Mouse (Mus musculus) right cerebral cortex, adult 2 months (tissue): ENCODE results near the gene Serpina3g.
A peak's percentile ranks its signal among the peaks of the same experiment; 100 is the strongest.
"Not testable (repeated sequence)": the region's sequence is repeated elsewhere in the genome, so short reads cannot be mapped to it uniquely, and the experiment has no call there.

Experiments
- DNase-seq, 2 experiments: peaks; one replicate each; pipeline ENCODE4 v3.0.0; 2021 to 2022; ENCODE audit warnings: low spot score in 2 of 2

Serpina3g gene

DNA sequence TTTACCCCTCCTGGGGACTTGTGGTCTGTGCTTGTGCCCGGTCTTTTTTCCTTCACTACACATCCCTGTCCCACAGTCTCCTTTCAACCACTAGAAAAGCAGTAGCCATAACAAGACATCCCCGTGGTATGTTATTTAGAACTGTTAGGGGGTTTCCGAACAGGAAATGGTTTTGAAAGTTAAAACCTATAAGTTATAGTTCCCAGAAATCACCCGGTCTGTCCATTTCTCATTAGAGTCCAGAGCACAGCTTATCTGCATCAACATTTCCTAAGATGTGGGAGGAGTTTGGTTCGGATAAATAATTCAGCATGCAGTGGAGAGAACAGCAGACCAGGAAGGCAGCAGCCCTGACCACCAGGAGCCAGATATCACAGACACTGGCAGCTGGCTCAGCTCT, at the start of gene Serpina3g:
Gene Serpina3g (plus strand): TSS at position 331 of the 400 bp plus-strand sequence.
- DNase-seq = no peak

DNA sequence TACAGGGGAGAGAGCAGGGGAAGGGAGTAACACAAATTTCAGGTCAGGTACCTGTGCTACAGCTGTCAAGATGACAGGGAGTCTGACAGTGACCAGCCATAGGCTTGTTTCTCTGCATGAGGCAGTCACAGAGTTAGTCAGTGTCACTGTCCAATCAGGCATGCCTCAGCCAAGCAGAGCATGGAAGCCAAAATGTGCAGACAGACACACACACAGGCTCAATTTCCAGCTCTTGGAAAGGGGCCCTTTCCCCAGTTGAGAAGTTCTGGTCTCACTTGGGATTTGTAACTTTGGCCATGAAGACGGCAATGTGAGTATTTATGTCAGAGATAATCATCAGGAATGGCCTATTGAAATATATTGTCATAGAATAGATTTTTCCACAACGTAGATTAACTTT, 46.8 kb upstream of the Serpina3g start:
- no peak for DNase-seq

- no peak for DNase-seq
These were observed 45.2 kb upstream of the Serpina3g start for GRCm38 (mm10) chr12:104190852-104191251.

GRCm38 (mm10) chr12:104209149-104209548, 26.9 kb upstream of the Serpina3g start:
- no peak for DNase-seq

GRCm38 (mm10) chr12:104209802-104210201, 26.2 kb upstream of the Serpina3g start:
- no peak for DNase-seq

DNA sequence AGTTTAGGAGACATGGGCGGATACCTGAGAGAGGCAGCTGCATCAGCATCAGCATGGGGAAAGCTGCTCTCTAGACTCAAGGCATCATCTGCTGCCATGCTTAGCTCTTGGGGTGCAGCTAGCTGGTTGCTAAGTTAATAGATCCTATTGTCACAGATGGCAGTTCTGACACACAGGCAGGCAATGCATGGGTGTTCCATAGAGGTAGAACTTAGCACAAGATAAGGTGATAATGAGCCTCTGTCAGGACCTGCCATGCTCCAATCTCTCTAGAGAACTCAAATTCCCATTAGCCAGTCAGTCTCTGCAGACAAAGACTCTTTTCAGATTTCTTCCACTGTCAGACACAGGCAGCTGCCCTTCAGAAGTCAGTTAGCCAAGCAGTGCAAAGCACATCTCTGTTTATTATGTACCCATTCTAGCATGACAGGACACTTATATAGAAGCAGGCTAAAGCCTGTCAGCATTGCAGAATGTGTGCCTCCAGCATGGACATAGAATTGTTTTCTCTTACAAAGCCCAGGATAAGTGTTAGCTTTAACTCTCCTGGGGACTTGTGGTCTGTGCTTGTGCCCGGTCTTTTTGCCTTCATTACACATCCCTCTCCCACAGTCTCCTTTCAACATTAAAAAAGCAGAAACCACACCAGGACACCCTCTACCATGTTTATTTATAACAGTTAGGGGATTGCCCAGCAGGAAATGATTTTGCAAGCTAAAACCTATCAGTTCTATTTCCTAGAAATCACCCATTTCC, 22.2 kb upstream of the Serpina3g start:
- no peak for DNase-seq

GRCm38 (mm10) chr12:104214445-104214753, 21.6 kb upstream of the Serpina3g start, which contains the start of gene Serpina3f:
TSS of gene Serpina3f (plus strand) at chr12:104214544.
- DNase-seq = no peak

DNA sequence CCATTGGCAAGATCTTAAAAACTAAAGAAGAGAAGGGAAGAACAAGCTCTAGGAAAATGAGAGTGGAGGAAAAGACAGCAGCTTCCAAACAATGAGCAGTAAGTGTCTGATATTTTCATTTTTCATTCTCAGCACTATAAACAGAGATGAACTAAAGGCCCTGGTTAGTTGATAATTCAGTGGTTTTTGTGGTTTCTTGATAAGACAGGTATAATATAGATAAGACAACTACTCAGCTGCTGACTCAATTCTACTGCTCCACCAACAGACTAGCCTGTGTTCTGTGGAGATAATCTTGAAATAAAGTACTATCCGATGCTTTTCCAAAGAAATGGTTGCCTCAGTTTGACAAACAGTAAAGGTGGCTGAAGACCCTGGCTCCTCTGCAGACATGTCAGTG, 20.8 kb upstream of the Serpina3g start:
- no peak for DNase-seq

DNA sequence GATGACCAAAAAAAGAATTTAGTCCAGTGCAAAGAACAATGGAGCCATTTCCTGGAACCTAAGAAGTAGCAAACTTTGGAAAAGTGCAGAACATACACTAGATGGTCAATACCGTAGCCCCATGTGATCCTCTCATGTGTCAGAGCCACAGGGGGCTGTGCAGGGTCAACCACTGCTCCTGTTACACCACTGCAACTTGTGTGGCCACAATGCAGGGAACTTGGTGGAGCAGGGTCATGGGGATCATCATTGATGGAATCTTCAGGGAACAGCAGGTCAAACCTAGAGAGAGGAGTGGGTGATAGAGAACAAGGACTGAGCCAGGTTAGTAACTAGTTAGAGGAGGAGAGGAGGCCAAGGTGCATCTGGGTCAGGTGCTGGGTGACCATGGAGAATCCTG, 14.4 kb upstream of the Serpina3g start:
- no peak for DNase-seq

GRCm38 (mm10) chr12:104223690-104224089, 12.4 kb upstream of the Serpina3g start:
- no peak for DNase-seq

- DNase-seq = no peak
These were observed 11.3 kb upstream of the Serpina3g start for GRCm38 (mm10) chr12:104224598-104225300.

GRCm38 (mm10) chr12:104230762-104231161, 5.3 kb upstream of the Serpina3g start:
- no peak for DNase-seq

DNA sequence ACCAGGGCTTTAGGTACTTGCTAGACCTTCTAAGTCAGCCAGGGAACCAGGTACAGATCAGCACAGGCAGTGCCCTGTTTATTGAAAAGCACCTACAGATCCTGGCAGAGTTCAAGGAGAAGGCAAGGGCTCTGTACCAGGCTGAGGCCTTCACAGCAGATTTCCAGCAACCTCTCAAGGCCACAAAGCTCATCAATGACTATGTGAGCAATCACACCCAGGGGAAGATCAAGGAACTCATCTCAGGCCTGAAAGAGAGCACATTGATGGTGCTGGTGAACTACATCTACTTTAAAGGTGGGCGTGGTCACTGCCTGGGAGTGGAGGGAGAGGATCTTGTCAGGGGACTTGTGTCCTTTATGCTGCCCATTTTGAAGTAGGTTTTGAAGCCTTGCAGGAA, 2.0 kb downstream of the Serpina3g start:
- not testable (repeated sequence) for DNase-seq

GRCm38 (mm10) chr12:104243307-104243706, 7.3 kb downstream of the Serpina3g start:
- DNase-seq = no peak

GRCm38 (mm10) chr12:104245092-104245491, 9.0 kb downstream of the Serpina3g start:
- DNase-seq = peak; percentile 21 to 44

DNA sequence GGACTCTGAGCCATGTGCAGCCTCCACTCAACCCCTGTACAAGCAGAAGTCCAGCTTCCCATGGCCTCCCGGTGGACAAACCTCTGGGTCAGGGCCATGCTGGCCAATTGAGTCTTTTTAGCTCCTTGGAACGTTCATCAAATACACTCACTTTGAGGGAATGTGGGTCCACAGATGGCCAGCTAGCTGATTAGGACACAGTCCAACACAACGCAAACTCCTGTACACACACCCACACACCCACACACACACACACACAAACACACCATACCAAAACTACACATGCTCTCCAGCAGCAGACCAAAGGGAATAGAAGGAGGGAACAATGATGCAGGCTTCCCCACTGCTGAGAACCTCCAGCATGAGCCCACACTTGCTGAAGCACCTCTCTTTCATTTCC, 9.6 kb downstream of the Serpina3g start:
- peak; percentile 31 to 40 for DNase-seq

DNA sequence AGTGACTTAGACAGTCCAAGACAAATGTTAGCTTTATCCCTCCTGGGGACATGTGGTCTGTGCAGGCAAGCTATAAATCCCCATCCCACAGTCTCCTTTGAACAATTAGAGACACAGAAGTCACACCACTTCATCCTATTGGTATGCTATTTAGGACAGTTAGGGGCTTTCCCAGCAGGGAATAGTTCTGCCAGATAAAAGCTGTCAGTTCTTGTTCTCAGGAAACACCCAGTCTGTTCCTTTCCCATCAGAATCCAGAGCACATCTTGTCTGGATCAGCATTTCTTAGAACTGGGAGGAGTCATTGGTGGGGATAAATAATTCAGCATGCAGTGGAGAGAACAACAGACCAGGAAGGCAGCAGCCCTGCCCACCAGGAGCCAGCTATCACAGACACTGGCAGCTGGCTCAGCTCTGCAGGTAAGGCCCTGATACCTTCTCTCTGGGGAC, 11.5 kb downstream of the Serpina3g start:
- no peak for DNase-seq

GRCm38 (mm10) chr12:104248231-104248630, 12.2 kb downstream of the Serpina3g start:
- DNase-seq = peak; percentile 15 to 26

GRCm38 (mm10) chr12:104261041-104261440, 25.0 kb downstream of the Serpina3g start:
- DNase-seq = no peak

DNA sequence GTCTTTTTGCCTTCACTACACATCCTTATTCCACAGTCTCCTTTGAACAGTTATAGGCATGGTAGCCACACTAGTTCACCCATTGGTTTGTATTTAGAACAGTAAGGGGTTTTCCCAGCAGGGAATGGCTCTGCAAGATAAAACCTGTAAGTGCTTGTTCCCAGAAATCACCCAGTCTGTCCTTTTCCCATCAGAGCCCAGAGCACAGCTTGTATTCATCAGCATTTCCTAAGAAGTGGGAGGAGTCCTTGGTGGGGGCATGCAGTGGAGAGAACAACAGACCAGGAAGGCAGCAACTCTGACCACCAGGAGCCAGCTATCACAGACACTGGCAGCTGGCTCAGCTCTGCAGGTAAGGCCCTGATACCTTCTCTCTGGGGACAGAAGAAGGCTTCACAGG, 26.8 kb downstream of the Serpina3g start, which contains the start of gene Serpina3i:
Gene Serpina3i (plus strand): TSS at position 260 of the 400 bp plus-strand sequence.
- DNase-seq = no peak

DNA sequence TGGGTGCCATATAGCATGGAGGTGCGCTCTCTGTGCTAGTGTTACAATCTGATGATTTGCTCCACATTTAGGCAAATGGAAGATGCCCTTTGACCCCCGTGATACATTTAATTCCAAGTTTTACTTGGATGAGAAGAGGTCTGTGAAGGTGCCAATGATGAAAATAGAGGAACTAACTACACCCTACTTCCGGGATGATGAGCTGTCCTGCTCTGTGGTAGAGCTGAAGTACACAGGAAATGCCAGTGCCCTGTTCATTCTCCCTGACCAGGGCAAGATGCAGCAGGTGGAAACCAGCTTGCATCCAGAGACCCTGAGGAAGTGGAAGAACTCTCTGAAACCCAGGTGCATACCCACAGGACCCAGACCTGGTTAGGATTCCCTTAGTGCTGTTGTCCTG, 30.3 kb downstream of the Serpina3g start:
- DNase-seq = no peak

DNA sequence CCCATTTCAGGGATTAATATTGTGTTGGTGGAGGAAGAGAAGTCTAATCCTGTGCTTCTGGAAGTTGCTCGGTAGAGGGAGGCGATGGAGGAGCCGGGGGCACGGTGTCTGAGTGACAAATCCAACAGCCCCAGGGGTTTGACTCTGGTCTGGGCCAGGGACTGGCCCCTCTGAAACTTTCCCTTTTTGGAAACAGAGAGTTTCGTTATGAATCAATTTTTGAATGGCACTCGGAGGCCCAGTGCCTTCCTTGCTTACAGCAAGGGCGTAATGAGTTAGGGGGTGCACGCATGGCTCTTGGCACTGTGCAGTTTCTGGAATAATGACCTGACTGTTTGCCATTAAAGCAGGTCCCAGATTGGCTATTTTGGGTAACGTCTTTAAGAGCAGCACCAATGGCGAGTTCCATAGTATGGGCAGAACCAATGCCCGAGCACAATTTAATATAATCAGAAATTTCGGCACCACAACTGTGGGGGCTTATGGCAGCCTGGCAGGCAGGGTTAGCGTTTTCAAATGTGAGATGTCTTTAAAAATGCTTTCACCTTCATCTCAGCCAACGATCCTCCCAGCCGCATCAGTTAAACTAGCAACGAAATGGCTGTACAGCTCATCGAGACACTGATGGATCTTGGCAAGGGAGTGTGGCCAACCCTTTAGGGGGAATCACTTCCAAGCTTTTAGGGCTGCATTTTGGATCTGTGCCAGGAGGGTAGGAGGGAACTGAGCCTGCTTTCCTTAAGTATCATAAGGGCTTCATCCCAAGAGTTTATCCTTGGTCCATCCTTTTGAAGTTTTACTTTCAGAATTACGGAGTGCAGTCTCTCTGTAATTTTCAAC, 42.4 kb downstream of the Serpina3g start:
- DNase-seq = no peak
